18 mouse cellular contexts compared by ENCODE assay signal in the genomic region with DNA sequence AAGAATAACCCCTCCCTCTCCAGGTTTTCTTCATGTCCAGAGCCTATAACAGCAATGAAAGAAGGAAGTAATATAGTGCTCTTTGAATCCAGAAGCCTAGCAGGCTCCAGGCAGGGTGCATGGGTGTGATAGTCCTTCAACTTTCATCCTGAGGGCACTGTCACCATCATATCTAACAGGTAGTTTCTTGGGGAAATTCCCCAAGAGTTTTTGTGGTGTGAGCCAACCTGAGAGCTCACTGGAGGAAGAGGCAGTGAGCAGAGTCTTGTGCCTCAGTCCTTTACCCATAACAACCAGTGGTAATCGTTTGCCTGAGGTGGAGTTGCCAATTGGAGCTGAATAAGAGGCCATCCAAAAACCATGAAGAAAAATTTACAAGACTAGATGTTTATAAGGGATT.
"Had no signal": no experiment of that assay in that cellular context is flagged by ENCODE, and none has a peak within 500 bp of the region (broad histone marks: within the 10 kb centered on the region; RNA-seq: fewer than 3 reads in every experiment).

No protein-coding gene starts in this region.

- H3K36me3 ChIP-seq: midbrain, embryonic 10.5 days; midbrain, embryonic 12.5 days; neural tube, embryonic 13.5 days; neural tube, embryonic 15.5 days had no signal

- H3K27me3 ChIP-seq: midbrain, embryonic 12.5 days; neural tube, embryonic 13.5 days; neural tube, embryonic 15.5 days had no signal

- H3K4me1 ChIP-seq: midbrain, embryonic 10.5 days; midbrain, embryonic 12.5 days; neural tube, embryonic 13.5 days; neural tube, embryonic 15.5 days had no signal

- H3K9ac ChIP-seq: lung, embryonic 14.5 days; midbrain, embryonic 12.5 days; neural tube, embryonic 13.5 days; neural tube, embryonic 15.5 days had no signal

- H3K4me2 ChIP-seq: lung, embryonic 14.5 days; midbrain, embryonic 12.5 days; neural tube, embryonic 13.5 days; neural tube, embryonic 15.5 days had no signal

- H3K4me3 ChIP-seq: midbrain, embryonic 10.5 days; midbrain, embryonic 12.5 days; myocyte; neural tube, embryonic 13.5 days; neural tube, embryonic 15.5 days had no signal

- H3K27ac ChIP-seq: midbrain, embryonic 10.5 days; midbrain, embryonic 12.5 days; neural tube, embryonic 13.5 days; neural tube, embryonic 15.5 days had no signal

- ATAC-seq: midbrain, embryonic 16.5 days had no signal

- H3K9me3 ChIP-seq: midbrain, embryonic 10.5 days; midbrain, embryonic 12.5 days; neural tube, embryonic 13.5 days; neural tube, embryonic 15.5 days had no signal

- DNase-seq: lung, embryonic 14.5 days; lung, postnatal 10 days; lung, postnatal 4 days; midbrain, embryonic 14.5 days; retina, postnatal 1 day; right cerebral cortex, adult 18-20 months; right cerebral cortex, postnatal 25 days; right cerebral cortex, postnatal 4 days; spleen, adult 18-20 months; thymus, adult 18-20 months; thymus, postnatal 25 days; thymus, postnatal 4 days had no signal
